Mouse (Mus musculus) cerebellum, adult 2 months (tissue): ENCODE measurements around the gene Clic5. TPM values are rescaled to one million over a fixed set of nuclear protein-coding genes. Genes with fewer than 3 reads are reported as not detected.

Experiments used
- DNase-seq, 2 experiments: peaks; one replicate each; pipeline ENCODE4 v3.0.0; 2021
- H3K27ac ChIP-seq: fragments of 200-500 bp; 2 replicates; pipeline ENCODE4 v1.5.1; 2012; ENCODE audit warnings: low read length, control low read depth, inconsistent platforms; ENCODE audit not compliant: insufficient read depth
- H3K27me3 ChIP-seq: fragments of 200-500 bp; 2 replicates; pipeline ENCODE4 v1.6.1; 2012; ENCODE audit warnings: inconsistent platforms, mild to moderate bottlenecking, low read length, moderate library complexity; ENCODE audit not compliant: control insufficient read depth, insufficient read depth
- H3K4me1 ChIP-seq: fragments of 200-500 bp; 2 replicates; pipeline ENCODE4 v1.6.1; 2011; ENCODE audit warnings: low read length; ENCODE audit not compliant: control insufficient read depth, insufficient read depth
- H3K4me3 ChIP-seq: fragments of 200-500 bp; replicated peaks from 2 replicates; pipeline ENCODE3; 2011; ENCODE audit warnings: mild to moderate bottlenecking, low read depth, low read length, control low read depth; ENCODE audit not compliant: insufficient read depth
- CTCF ChIP-seq: fragments of 200-500 bp; IDR thresholded peaks from 2 replicates; pipeline ENCODE4 v1.5.1; 2011; ENCODE audit warnings: low read depth, mild to moderate bottlenecking, control low read depth, low read length, moderate library complexity, borderline replicate concordance; ENCODE audit not compliant: insufficient read depth
- POLR2A ChIP-seq: fragments of 200-500 bp; IDR thresholded peaks from 2 replicates; pipeline ENCODE4 v1.6.1; 2011; ENCODE audit warnings: low read length, control low read depth, borderline replicate concordance; ENCODE audit not compliant: insufficient read depth
- WGBS: fragments of 180-500 bp; shearing (Covaris S2); methylation state at CpG from one replicate; pipeline ENCODE4 v1.1.7; 2018; 5-methylcytosine and 5-hydroxymethylcytosine counted together
- polyA plus RNA-seq: library from polyadenylated mRNA; depleted of rRNA; stranded (reverse); fragments of >200 nt; gene quantifications from 2 replicates; pipeline ENCODE4 v1.2.3, GENCODE M21; 2012

The Clic5 gene
- polyA plus RNA-seq, 1 experiment = 2.7 TPM

- 92% methylated on average over 11 of the region's 11 CpGs for WGBS
- no peak for DNase-seq
These were observed 27.9 kb upstream of the Clic5 start for GRCm38 (mm10) chr17:44160449-44160848.

GRCm38 (mm10) chr17:44162514-44162913 lies 25.9 kb upstream of the Clic5 start:
- TF ChIP-seq CTCF = no peak
- no peak for TF ChIP-seq POLR2A
- Histone ChIP-seq H3K4me1 (no peaks in the 10 kb centered on the region), H3K27me3 (no peaks in the 10 kb centered on the region), H3K4me3 (no peak overlapping the region), H3K27ac (no peak overlapping the region)
- no peak for DNase-seq
- 14% methylated on average over 5 of the region's 5 CpGs for WGBS

More at GRCm38 (mm10) chr17:44160449-44160848, 27.9 kb upstream of the Clic5 start:
- Histone ChIP-seq H3K27ac (no peak overlapping the region), H3K4me3 (no peak overlapping the region), H3K27me3 (no peaks in the 10 kb centered on the region), H3K4me1 (no peaks in the 10 kb centered on the region)
- TF ChIP-seq CTCF (no peak), POLR2A (no peak)

DNA sequence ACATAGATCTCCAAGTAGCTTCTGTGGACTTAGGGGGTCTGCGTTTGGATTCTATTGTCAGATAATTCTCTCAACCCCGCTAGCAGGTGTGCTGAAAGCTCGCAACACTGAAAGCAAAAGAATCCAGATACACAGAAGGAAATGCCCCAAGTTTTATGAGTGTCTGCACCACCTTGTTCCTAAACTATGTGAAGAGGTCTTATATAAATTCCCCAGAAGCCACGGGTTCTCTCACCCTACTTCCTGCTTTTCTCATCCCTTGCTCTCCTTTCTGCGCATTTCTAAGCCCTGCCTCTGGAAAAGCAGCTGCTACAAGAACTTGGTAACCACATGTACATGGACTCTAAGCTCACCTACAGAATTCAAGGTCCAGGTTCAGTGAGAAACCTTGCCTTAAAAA lies 25.4 kb upstream of the Clic5 start:
- DNase-seq = no peak
- no peaks in the 10 kb centered on the region for H3K4me1 ChIP-seq
- H3K27ac ChIP-seq = no peak overlapping the region
- no peak overlapping the region for H3K4me3 ChIP-seq
- H3K27me3 ChIP-seq = no peaks in the 10 kb centered on the region
- TF ChIP-seq CTCF (no peak), POLR2A (no peak)
- WGBS = 79% methylated on average over 5 of the region's 5 CpGs

- WGBS = 75% methylated on average over 11 of the region's 11 CpGs
- Histone ChIP-seq H3K27me3 (no peaks in the 10 kb centered on the region), H3K27ac (no peak overlapping the region), H3K4me3 (no peak overlapping the region), H3K4me1 (no peaks in the 10 kb centered on the region)
- DNase-seq = no peak
- no peak for TF ChIP-seq CTCF
- TF ChIP-seq POLR2A = no peak
These were observed 22.5 kb upstream of the Clic5 start for GRCm38 (mm10) chr17:44165730-44166347.

DNA sequence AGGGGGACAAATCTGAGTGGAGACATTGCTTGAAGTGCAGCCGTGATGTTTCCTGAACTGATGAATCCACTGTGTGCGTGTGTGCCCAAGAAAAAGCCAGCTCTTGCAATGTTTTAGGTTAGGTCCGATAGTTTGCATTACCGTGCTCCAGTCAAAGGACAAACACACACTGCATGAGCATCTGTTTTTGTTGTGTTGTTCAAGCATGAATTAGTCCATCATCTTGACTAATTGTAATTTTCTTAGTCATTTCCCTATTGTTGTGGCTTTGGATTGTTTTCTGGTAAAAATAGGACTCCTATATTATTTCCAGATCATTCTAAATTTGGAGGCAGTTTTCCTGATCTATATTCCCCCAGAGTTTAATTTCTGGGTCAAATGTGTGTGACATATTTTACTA lies 18.7 kb upstream of the Clic5 start:
- Histone ChIP-seq H3K4me3 (no peak overlapping the region), H3K27me3 (no peaks in the 10 kb centered on the region), H3K4me1 (no peaks in the 10 kb centered on the region), H3K27ac (no peak overlapping the region)
- 80% methylated on average over 4 of the region's 4 CpGs for WGBS
- no peak for DNase-seq
- TF ChIP-seq CTCF = no peak
- no peak for TF ChIP-seq POLR2A

GRCm38 (mm10) chr17:44170316-44170715 lies 18.1 kb upstream of the Clic5 start:
- no peaks in the 10 kb centered on the region for H3K4me1 ChIP-seq
- TF ChIP-seq CTCF = no peak
- TF ChIP-seq POLR2A = no peak
- no peak for DNase-seq
- no peaks in the 10 kb centered on the region for H3K27me3 ChIP-seq
- H3K4me3 ChIP-seq = no peak overlapping the region
- H3K27ac ChIP-seq = no peak overlapping the region
- 77% methylated on average over 3 of the region's 3 CpGs for WGBS

DNA sequence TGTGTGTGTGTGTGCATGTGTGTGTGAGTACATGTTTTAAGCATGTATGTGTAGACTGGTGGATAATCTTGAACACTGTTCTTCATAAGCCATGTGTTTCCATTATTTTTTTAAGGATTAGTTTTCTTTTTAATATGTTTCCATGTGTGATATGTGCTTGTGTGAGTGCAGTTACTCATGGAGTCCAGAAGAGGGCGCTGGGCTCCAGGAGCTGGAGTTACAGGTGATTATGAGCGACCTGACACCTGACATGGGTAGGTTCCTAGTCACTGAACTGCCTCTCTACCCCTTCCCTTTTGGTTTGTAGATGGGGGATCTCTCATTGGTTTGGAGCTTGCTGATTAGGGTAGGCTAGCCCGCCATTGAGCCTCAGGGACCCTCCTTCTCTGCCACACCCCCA lies 16.5 kb upstream of the Clic5 start:
- H3K4me1 ChIP-seq = no peaks in the 10 kb centered on the region
- 45% methylated on average over 3 of the region's 3 CpGs for WGBS
- no peak overlapping the region for H3K4me3 ChIP-seq
- no peaks in the 10 kb centered on the region for H3K27me3 ChIP-seq
- no peak for DNase-seq
- no peak for TF ChIP-seq POLR2A
- no peak for TF ChIP-seq CTCF
- no peak overlapping the region for H3K27ac ChIP-seq

DNA sequence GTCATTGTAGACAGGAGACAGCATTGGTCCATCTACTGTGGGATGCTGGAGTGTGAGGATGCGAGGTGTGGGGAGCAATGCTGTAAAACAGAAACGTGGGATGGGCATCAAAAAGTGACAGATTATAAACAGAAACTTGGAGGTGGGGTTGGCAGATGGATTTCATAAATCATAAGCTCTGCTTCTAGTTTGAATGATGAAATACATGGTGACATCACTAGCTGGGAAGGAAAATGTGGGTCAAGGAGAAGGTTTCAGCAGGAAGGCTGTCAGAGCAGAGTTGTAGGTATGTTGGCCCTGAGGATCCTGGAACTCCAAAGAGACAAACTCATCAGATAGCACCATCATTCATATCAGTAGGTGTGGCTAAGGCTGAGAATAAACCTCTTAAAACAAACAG lies 15.0 kb upstream of the Clic5 start:
- 82% methylated on average over 2 of the region's 2 CpGs for WGBS
- no peak for DNase-seq

GRCm38 (mm10) chr17:44177291-44177690 lies 11.1 kb upstream of the Clic5 start:
- Histone ChIP-seq H3K4me3 (no peak overlapping the region), H3K27me3 (no peaks in the 10 kb centered on the region), H3K4me1 (no peaks in the 10 kb centered on the region), H3K27ac (no peak overlapping the region)
- 7% methylated on average over 3 of the region's 3 CpGs for WGBS
- TF ChIP-seq POLR2A (no peak), CTCF (no peak)
- DNase-seq = no peak

More for the DNA sequence above, 15.0 kb upstream of the Clic5 start:
- Histone ChIP-seq H3K27ac (no peak overlapping the region), H3K27me3 (no peaks in the 10 kb centered on the region), H3K4me1 (no peaks in the 10 kb centered on the region), H3K4me3 (no peak overlapping the region)
- TF ChIP-seq CTCF = no peak
